Comparison of ENCODE assay signal across 12 mouse cellular contexts in genomic region chr12:104584408-104584807, GRCm38 (mm10).
DNase-seq lines count a peak whose midpoint lies in the region; ATAC-seq and TF ChIP-seq lines count a peak whose summit lies in the region.
"Had no signal": no experiment of that assay in that cellular context is flagged by ENCODE, and none has a peak within 500 bp of the region (broad histone marks: within the 10 kb centered on the region; RNA-seq: fewer than 3 reads in every experiment).

No protein-coding gene starts in this region.

- TF ChIP-seq POLR2A in lung, adult 2 months (IDR thresholded peaks at IDR 0.05; ENCODE audit: borderline replicate concordance, extremely low read depth, low read depth, low read length), result no peak

- H3K27ac ChIP-seq in heart, embryonic 12.5 days (ENCODE audit: poor library complexity, severe bottlenecking), result no peak overlapping the region
- no peak overlapping the region for H3K27ac ChIP-seq in lung, embryonic 14.5 days (ENCODE audit: low read depth)
- H3K27ac ChIP-seq in embryonic facial prominence, embryonic 15.5 days (replicated peaks), result no peak overlapping the region
- H3K27ac ChIP-seq in midbrain, embryonic 15.5 days, result no peak overlapping the region

- H3K9ac ChIP-seq in heart, embryonic 12.5 days, result no peak overlapping the region
- H3K9ac ChIP-seq in lung, embryonic 14.5 days, result no peak overlapping the region
- no peak overlapping the region for H3K9ac ChIP-seq in embryonic facial prominence, embryonic 15.5 days
- no peak overlapping the region for H3K9ac ChIP-seq in midbrain, embryonic 15.5 days
- H3K9ac ChIP-seq: liver, postnatal 0 days had no signal

- H3K36me3 ChIP-seq in heart, embryonic 12.5 days, result no peaks in the 10 kb centered on the region
- no peaks in the 10 kb centered on the region for H3K36me3 ChIP-seq in lung, embryonic 14.5 days (ENCODE audit: insufficient read depth)
- no peaks in the 10 kb centered on the region for H3K36me3 ChIP-seq in embryonic facial prominence, embryonic 15.5 days
- no peaks in the 10 kb centered on the region for H3K36me3 ChIP-seq in midbrain, embryonic 15.5 days (replicated peaks)

- H3K4me3 ChIP-seq in heart, embryonic 12.5 days, result no peak overlapping the region
- peak overlapping the region; percentile 14 for H3K4me3 ChIP-seq in lung, embryonic 14.5 days (ENCODE audit: low read depth, low read length)
- H3K4me3 ChIP-seq in lung, adult 2 months (replicated peaks; ENCODE audit: extremely low read depth, low read depth, low read length), result no peak overlapping the region
- no peak overlapping the region for H3K4me3 ChIP-seq in embryonic facial prominence, embryonic 15.5 days (replicated peaks)
- H3K4me3 ChIP-seq in midbrain, embryonic 15.5 days, result no peak overlapping the region
- H3K4me3 ChIP-seq: myocyte had no signal

- 63% methylated on average over 9 of the region's 9 CpGs for WGBS in heart, embryonic 12.5 days
- WGBS in lung, embryonic 14.5 days, result 34% methylated on average over 9 of the region's 9 CpGs
- WGBS in lung, adult 2 months, result 39% methylated on average over 9 of the region's 9 CpGs
- 58% methylated on average over 9 of the region's 9 CpGs for WGBS in embryonic facial prominence, embryonic 15.5 days
- WGBS in midbrain, embryonic 15.5 days, result 74% methylated on average over 9 of the region's 9 CpGs

- peaks cover 58% of the 10 kb centered on the region for H3K27me3 ChIP-seq in heart, embryonic 12.5 days (replicated peaks)
- H3K27me3 ChIP-seq in lung, embryonic 14.5 days (ENCODE audit: insufficient read depth, low read length), result no peaks in the 10 kb centered on the region
- H3K27me3 ChIP-seq in embryonic facial prominence, embryonic 15.5 days, result peaks cover 6% of the 10 kb centered on the region; the same call in 1 of the 2 replicates
- H3K27me3 ChIP-seq in midbrain, embryonic 15.5 days (replicated peaks), result no peaks in the 10 kb centered on the region

- H3K9me3 ChIP-seq in heart, embryonic 12.5 days (replicated peaks), result no peaks in the 10 kb centered on the region
- no peaks in the 10 kb centered on the region for H3K9me3 ChIP-seq in lung, embryonic 14.5 days (ENCODE audit: low read depth, low read length)
- no peaks in the 10 kb centered on the region for H3K9me3 ChIP-seq in embryonic facial prominence, embryonic 15.5 days (replicated peaks)
- no peaks in the 10 kb centered on the region for H3K9me3 ChIP-seq in midbrain, embryonic 15.5 days

- no peak for TF ChIP-seq CTCF in lung, embryonic 14.5 days (IDR thresholded peaks at IDR 0.05; ENCODE audit: low read depth)
- TF ChIP-seq CTCF in lung, adult 2 months (IDR thresholded peaks at IDR 0.05; ENCODE audit: insufficient read depth, low read length), result no peak

- peak overlapping the region; percentile 31 for H3K4me2 ChIP-seq in heart, embryonic 12.5 days
- H3K4me2 ChIP-seq in lung, embryonic 14.5 days, result peak overlapping the region; percentile 41
- H3K4me2 ChIP-seq in embryonic facial prominence, embryonic 15.5 days (replicated peaks), result 0 out of 2 replicates have a peak overlapping the region, but pooled peaks have one; percentile 1
- peak overlapping the region; percentile 25 for H3K4me2 ChIP-seq in midbrain, embryonic 15.5 days

- no peak for ATAC-seq in heart, embryonic 12.5 days (ENCODE audit: insufficient number of reproducible peaks, low FRiP score)
- peak; percentile 64; the same call in 1 of the 2 replicates for ATAC-seq in lung, embryonic 14.5 days (ENCODE audit: insufficient read depth)
- ATAC-seq in embryonic facial prominence, embryonic 15.5 days (ENCODE audit: insufficient number of reproducible peaks, low FRiP score, low TSS enrichment, low read depth), result no peak
- ATAC-seq in midbrain, embryonic 15.5 days (replicated peaks), result no peak
- ATAC-seq: liver, postnatal 0 days had no signal

- DNase-seq in heart, postnatal 4 days, result no peak
- peak; percentile 56 for DNase-seq in lung, embryonic 14.5 days
- no peak for DNase-seq in lung, adult 2 months
- no peak for DNase-seq in cerebellum, adult 11 months
- no peak for DNase-seq in thymus, postnatal 4 days
- DNase-seq: cerebellum, adult 2 months; kidney, adult 9 months; liver, postnatal 0 days had no signal

- peaks cover 6% of the 10 kb centered on the region for H3K4me1 ChIP-seq in heart, embryonic 12.5 days (replicated peaks)
- H3K4me1 ChIP-seq in lung, embryonic 14.5 days (ENCODE audit: insufficient read depth), result no peaks in the 10 kb centered on the region
- no peaks in the 10 kb centered on the region for H3K4me1 ChIP-seq in lung, adult 2 months (ENCODE audit: control insufficient read depth, insufficient read depth, low read length)
- 0 out of 2 replicates have a peak, but pooled peaks cover 3% of the 10 kb centered on the region for H3K4me1 ChIP-seq in embryonic facial prominence, embryonic 15.5 days
- no peaks in the 10 kb centered on the region for H3K4me1 ChIP-seq in midbrain, embryonic 15.5 days
